Mouse (Mus musculus) heart, embryonic 16.5 days (tissue): ENCODE results near the gene Slc12a9. TPM values are rescaled to one million over a fixed set of nuclear protein-coding genes. Genes with fewer than 3 reads are reported as not detected.
A peak's percentile ranks its signal among the peaks of the same experiment; 100 is the strongest.

Experiments
- ATAC-seq: fragments of 200-750 bp; cut with Nextera tagmentation; replicated peaks from 2 replicates; pipeline ENCODE4 v1.8.0; 2017; ENCODE audit warnings: moderate number of reproducible peaks; ENCODE audit not compliant: insufficient read depth, low FRiP score; ENCODE audit errors: extremely low read depth
- H3K27ac ChIP-seq: fragments of 300-500 bp; sonication (generic); 2 replicates; pipeline ENCODE4 v1.5.1; 2014; ENCODE audit warnings: mild to moderate bottlenecking, low read length, control low read depth, moderate library complexity
- H3K27me3 ChIP-seq: fragments of 300-500 bp; sonication (generic); 2 replicates; pipeline ENCODE4 v1.6.1; 2014; ENCODE audit warnings: low read length, mixed read lengths; ENCODE audit not compliant: control insufficient read depth, insufficient read depth
- H3K36me3 ChIP-seq: fragments of 300-500 bp; sonication (generic); 2 replicates; pipeline ENCODE4 v1.6.1; 2014; ENCODE audit not compliant: control insufficient read depth, insufficient read depth
- H3K4me1 ChIP-seq: fragments of 300-500 bp; sonication (generic); 2 replicates; pipeline ENCODE4 v1.6.1; 2014; ENCODE audit warnings: low read length, mixed read lengths; ENCODE audit not compliant: control insufficient read depth, insufficient read depth
- H3K4me2 ChIP-seq: fragments of 300-500 bp; sonication (generic); 2 replicates; pipeline ENCODE4 v1.6.1; 2014; ENCODE audit warnings: low read depth, mild to moderate bottlenecking, control low read depth, low read length
- H3K4me3 ChIP-seq: fragments of 300-500 bp; sonication (generic); 2 replicates; pipeline ENCODE4 v1.5.1; 2014; ENCODE audit warnings: mild to moderate bottlenecking, control low read depth, low read length
- H3K9ac ChIP-seq: fragments of 300-500 bp; sonication (generic); 2 replicates; pipeline ENCODE4 v1.6.1; 2014; ENCODE audit warnings: low read length, control low read depth
- H3K9me3 ChIP-seq: fragments of 300-500 bp; sonication (generic); replicated peaks from 2 replicates; pipeline ENCODE4 v1.6.1; 2016; ENCODE audit warnings: low read length; ENCODE audit not compliant: control insufficient read depth
- whole genome bisulfite sequencing: fragments of 180-500 bp; shearing (Covaris S2); extraction: QIAGEN DNeasy Blood & Tissue Kit; methylation state at CpG from one replicate; pipeline ENCODE4 v1.1.7; 2014; 5-methylcytosine and 5-hydroxymethylcytosine counted together
- polyA plus RNA-seq: library from polyadenylated mRNA; unstranded; fragments of >200 nt; fragmentation: Nextera tagmentation; extraction: Ambion mirVana; gene quantifications from 2 replicates; pipeline ENCODE4 v1.2.1, GENCODE M21; 2015

The Slc12a9 gene
- polyA plus RNA-seq, 1 experiment from 2014 or later = 8.5 TPM

DNA sequence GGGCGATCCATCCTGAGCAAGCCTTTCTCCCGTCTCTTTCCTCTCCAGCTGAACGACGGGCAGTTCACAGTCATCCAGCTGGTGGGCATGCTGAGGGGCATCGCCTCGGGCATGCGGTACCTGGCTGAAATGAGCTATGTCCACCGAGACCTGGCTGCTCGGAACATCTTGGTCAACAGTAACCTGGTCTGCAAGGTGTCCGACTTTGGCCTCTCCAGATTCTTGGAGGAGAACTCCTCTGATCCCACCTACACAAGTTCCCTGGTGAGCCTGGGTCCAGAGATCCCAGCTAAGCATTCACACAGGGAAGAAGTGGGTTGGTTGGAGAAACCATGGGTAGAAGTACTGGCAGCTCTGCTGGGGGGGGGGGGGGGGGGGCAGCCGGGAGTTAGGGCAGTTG, 36.3 kb upstream of the Slc12a9 start:
- H3K27me3 ChIP-seq = no peaks in the 10 kb centered on the region
- no peak overlapping the region for H3K4me3 ChIP-seq
- WGBS = 97% methylated on average over 10 of the region's 11 CpGs
- H3K9ac ChIP-seq = no peak overlapping the region
- no peaks in the 10 kb centered on the region for H3K9me3 ChIP-seq
- H3K36me3 ChIP-seq = peaks cover 76% of the 10 kb centered on the region
- H3K4me2 ChIP-seq = no peak overlapping the region
- H3K27ac ChIP-seq = no peak overlapping the region
- H3K4me1 ChIP-seq = no peaks in the 10 kb centered on the region
- no peak for ATAC-seq

DNA sequence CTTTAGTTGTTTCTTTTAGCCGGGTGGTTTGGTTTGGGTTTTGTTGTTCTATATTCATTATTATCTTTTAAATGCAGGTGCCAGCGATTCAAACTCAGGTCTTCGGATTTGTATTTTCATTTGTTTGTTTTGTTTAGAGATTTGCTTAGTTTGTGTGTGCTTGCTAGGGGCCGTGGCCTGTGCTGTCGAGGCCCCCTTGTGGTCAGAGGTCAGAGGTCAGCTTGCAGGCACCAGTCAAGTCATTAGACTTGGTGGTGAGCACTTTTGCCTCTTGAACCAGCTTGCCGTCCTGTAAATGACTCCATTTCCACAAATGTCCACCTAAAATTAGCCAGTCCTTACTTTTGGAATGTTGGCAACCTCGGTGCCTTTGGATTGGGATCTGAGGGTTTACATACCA, 25.0 kb upstream of the Slc12a9 start:
- Histone ChIP-seq H3K4me1 (peaks cover 7% of the 10 kb centered on the region), H3K36me3 (peaks cover 74% of the 10 kb centered on the region), H3K27me3 (no peaks in the 10 kb centered on the region), H3K9ac (no peak overlapping the region), H3K27ac (no peak overlapping the region), H3K4me3 (no peak overlapping the region), H3K4me2 (no peak overlapping the region), H3K9me3 (no peaks in the 10 kb centered on the region)
- no peak for ATAC-seq
- WGBS = 28% methylated on average over 7 of the region's 7 CpGs

DNA sequence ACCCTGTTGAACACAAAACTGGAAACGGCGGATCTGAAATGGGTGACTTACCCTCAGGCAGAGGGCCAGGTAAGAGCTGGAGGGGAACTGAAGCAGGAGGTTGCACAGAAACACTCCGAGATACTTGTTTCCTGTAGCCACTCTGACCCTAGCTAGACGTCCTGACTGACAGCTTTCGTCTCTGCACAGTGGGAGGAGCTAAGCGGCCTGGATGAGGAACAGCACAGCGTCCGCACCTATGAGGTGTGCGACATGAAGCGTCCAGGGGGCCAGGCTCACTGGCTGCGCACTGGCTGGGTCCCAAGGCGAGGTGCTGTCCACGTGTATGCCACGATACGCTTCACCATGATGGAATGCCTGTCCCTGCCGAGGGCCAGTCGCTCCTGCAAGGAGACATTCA, 20.7 kb upstream of the Slc12a9 start:
- Histone ChIP-seq H3K9me3 (no peaks in the 10 kb centered on the region), H3K4me3 (peak overlapping the region; percentile 16), H3K27me3 (no peaks in the 10 kb centered on the region), H3K36me3 (peaks cover 37% of the 10 kb centered on the region), H3K27ac (no peak overlapping the region), H3K4me2 (peak overlapping the region; percentile 40), H3K9ac (no peak overlapping the region), H3K4me1 (peaks cover 27% of the 10 kb centered on the region)
- 73% methylated on average over 17 of the region's 17 CpGs for WGBS
- ATAC-seq = no peak

DNA sequence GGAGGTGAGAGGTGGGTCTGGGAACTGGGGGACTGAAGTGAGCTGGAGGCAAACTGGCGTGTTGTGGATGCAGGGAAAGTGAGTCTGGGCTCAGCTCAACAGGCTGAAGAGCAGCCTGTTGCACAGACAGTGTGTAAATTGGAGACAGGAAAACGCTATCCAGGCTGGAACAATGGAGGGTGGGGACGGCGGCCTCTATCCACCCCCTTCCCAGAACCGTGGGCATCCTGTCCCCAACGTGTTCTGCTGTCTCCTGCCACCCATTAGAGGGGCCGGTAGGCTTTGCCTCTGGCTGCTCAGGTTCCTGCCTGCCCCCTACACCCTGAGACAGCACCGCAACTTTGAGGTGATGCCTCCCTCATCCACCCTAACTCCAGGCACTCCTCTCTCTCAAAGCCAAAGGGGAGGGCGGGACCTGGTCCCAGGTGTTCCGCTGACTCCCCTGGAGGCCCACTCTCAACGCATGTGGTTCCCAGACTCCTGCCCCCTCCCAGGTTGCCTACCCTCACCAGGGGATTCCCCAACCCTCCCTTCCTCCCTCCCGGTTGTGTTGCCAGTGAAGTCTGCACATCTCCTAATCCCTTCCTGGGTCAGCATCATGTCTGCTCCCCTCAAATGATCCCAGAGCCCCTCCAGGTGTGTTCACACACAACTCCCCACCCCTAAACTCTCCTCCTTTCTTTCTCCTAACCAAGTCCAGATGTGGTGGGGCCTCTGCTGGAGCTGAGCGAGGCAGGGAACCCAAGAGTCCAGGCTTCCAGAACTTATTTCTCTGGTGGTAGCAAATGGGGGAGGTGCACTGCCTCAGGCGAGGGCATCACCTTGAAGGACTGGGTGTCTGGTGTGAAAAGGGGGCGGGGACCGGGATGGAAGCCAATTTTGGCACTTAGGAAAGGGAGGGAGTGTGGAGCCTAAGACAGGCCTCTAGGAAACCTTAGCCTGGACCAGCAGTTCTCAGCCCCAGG, 18.9 kb upstream of the Slc12a9 start:
- Histone ChIP-seq H3K9me3 (no peaks in the 10 kb centered on the region), H3K4me1 (peaks cover 30% of the 10 kb centered on the region), H3K36me3 (peaks cover 24% of the 10 kb centered on the region), H3K4me2 (peak overlapping the region; percentile 94), H3K4me3 (peak overlapping the region; percentile 90), H3K27me3 (no peaks in the 10 kb centered on the region), H3K9ac (peak overlapping the region; percentile 98), H3K27ac (peak overlapping the region; percentile 98)
- 17% methylated on average over 16 of the region's 16 CpGs for WGBS
- no peak for ATAC-seq

DNA sequence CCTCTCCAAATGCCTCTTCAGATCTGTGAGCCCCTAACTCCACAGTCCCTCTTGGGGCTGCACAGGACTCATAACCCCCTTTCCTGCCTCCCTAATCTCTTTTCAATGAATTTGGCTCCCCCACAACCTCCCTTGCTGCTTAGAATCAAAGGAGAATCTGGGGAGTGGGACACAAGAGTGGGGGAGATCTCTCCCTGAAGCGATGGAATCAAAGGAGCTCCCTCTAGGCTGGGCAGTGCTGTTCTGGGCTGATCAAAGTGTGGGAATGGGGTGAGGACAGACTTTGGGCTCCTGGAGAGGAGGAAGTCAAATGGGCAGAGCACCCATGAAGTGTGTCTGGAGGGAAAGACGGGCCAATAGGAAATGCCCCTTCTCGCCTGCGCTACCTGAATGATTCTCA, 18.0 kb upstream of the Slc12a9 start:
- Histone ChIP-seq H3K9ac (peak overlapping the region; percentile 98), H3K4me3 (peak overlapping the region; percentile 90), H3K27ac (peak overlapping the region; percentile 98), H3K4me1 (peaks cover 37% of the 10 kb centered on the region), H3K27me3 (no peaks in the 10 kb centered on the region), H3K9me3 (no peaks in the 10 kb centered on the region), H3K36me3 (peaks cover 20% of the 10 kb centered on the region), H3K4me2 (peak overlapping the region; percentile 94)
- no peak for ATAC-seq
- 27% methylated on average over 4 of the region's 4 CpGs for WGBS

DNA sequence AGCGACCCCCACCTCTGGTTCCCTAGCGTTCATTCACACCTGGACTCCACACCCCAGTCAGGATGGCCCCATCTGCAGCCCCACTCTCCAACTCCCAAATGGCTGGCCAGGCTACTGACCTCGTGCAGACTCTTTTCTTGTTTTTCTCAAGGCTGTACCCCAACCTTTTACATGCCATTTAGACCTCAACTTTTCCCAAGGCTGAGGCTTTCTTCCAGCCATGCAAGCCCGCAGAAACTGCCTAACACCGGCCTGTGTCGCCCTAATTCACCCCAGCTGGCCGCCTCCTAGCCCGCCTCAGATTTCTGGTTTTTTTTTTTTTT, 17.6 kb upstream of the Slc12a9 start:
- H3K27ac ChIP-seq = peak overlapping the region; percentile 98
- no peak for ATAC-seq
- no peaks in the 10 kb centered on the region for H3K9me3 ChIP-seq

DNA sequence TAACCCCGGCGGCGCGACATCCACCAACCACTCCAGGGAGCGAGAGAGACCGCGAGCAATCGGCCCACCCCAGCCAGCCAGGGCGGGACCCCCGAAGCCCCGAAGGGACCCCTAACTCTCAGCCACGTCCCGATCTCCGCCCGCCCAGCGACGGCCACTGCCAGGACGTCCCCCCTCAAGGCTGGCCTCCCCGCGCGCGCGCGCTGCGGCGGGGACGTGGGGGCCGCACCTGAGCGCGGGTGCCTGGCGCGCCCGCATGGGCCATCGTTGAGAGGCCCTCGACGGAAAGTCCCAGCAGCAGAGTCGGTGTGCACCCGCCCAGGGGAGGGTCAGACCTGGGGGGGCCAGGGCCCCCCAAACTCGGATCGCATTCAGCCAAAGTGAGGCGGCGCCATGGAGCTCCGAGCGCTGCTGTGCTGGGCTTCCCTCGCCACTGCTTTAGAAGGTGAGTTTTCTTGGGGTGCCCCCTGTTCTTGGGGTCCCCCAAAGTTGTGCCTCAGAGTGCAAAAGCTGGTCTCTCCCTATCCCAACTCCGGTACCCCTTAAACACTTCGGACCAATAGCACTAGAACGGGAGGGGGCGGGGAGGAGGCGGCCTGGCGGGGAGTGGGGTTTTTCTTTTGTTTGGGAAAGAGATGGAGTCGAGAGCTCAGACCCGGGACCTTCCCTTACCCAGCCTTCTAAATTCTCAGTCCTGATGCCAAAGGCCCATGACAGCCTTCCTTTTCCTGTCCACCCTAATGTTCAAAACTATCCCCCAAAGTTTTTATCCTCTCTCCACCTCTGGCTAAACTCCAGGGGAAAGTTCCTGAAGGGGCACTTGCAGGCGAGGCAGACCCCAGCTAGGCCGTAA, 17.0 kb upstream of the Slc12a9 start:
- H3K4me3 ChIP-seq = peak overlapping the region; percentile 90
- H3K4me1 ChIP-seq = peaks cover 43% of the 10 kb centered on the region
- peak; percentile 35 for ATAC-seq
- no peaks in the 10 kb centered on the region for H3K9me3 ChIP-seq
- peaks cover 14% of the 10 kb centered on the region for H3K36me3 ChIP-seq
- H3K9ac ChIP-seq = peak overlapping the region; percentile 98
- peak overlapping the region; percentile 98 for H3K27ac ChIP-seq
- peak overlapping the region; percentile 94 for H3K4me2 ChIP-seq
- no peaks in the 10 kb centered on the region for H3K27me3 ChIP-seq
- WGBS = under 1% methylated on average over 51 of the region's 55 CpGs

More for the DNA sequence above, 17.6 kb upstream of the Slc12a9 start:
- Histone ChIP-seq H3K4me2 (peak overlapping the region; percentile 94), H3K27me3 (no peaks in the 10 kb centered on the region), H3K4me1 (peaks cover 39% of the 10 kb centered on the region), H3K4me3 (peak overlapping the region; percentile 90), H3K9ac (peak overlapping the region; percentile 98), H3K36me3 (peaks cover 17% of the 10 kb centered on the region)
- WGBS = 5% methylated on average over 8 of the region's 8 CpGs

DNA sequence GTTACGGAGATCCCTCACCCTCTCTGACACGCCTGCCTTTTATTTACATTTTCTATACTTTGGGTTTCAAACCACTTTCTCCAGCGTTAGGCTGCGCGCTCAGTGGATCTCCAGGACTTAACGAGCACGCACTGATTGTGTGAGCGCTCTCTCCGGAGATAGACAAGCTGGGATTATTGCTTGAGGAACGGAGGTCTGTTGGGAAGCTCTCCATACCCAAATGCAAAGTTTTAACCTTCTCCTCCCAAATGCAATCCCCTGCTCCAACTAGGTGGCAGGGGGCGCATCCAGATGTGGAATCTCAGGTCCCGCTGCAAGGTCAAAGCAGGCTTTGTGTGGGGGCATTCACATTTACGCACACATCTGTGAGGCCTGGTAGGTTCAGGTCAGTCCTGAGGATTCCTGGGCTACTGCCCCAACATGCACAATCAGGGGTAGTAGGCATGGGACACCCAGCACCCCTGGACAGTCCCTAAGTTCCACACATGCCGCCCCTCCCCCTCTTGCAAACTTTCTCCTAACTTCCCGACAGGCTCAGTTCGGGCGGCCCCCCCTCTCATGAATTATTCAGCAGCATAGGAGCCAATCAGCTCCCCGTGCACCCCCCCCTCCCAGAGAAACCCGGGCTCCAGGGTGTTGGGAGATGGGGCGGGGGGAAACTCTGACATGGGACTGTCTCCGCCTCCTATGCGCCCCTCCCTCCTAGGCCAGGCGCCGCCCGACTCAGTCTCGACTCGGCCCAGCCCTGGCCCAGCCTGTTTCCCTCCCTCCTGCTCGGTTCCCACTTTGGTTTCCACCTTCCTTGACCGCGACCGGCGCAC, 16.2 kb upstream of the Slc12a9 start, which contains the start of gene Ephb4:
Gene Ephb4 (plus strand): TSS at position 726 of the 821 bp plus-strand sequence.
- ATAC-seq = peak; percentile 94
- H3K27ac ChIP-seq = peak within 1 kb of the TSS; percentile 98
- H3K4me2 ChIP-seq = peak within 1 kb of the TSS; percentile 94
- peaks cover 9% of the 10 kb centered on the region for H3K36me3 ChIP-seq
- H3K9me3 ChIP-seq = no peaks in the 10 kb centered on the region
- no peaks in the 10 kb centered on the region for H3K27me3 ChIP-seq
- under 1% methylated on average over 32 of the region's 32 CpGs for WGBS
- peaks cover 39% of the 10 kb centered on the region for H3K4me1 ChIP-seq
- peak within 1 kb of the TSS; percentile 98 for H3K9ac ChIP-seq
- peak within 1 kb of the TSS; percentile 90 for H3K4me3 ChIP-seq
